Comparison of ENCODE assay signal across 13 mouse cellular contexts in the genomic region with DNA sequence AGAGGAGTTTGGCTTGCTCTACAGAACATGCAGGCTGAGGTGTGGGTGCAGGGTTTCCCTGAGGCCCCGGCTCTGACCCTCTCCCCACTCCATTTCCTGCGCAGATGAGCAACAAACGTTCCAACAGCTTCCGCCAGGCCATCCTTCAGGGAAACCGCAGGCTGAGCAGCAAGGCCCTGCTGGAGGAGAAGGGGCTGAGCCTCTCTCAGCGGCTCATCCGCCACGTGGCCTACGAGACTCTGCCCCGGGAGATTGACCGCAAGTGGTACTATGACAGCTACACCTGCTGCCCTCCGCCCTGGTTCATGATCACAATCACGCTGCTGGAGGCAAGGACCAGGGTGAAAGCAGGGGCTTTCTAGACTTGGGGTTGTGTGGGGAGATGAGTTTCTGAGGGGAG. TPM values are rescaled to one million over a fixed set of nuclear protein-coding genes. Genes with fewer than 3 reads are reported as not detected.
DNase-seq lines count a peak whose midpoint lies in the region; ATAC-seq and TF ChIP-seq lines count a peak whose summit lies in the region.
"Had no signal": no experiment of that assay in that cellular context is flagged by ENCODE, and none has a peak within 500 bp of the region (broad histone marks: within the 10 kb centered on the region; RNA-seq: fewer than 3 reads in every experiment).

No protein-coding gene starts in this region.

- no peak overlapping the region for H3K9ac ChIP-seq in hindbrain, postnatal 0 days (replicated peaks; ENCODE audit: low read length)
- H3K9ac ChIP-seq: lung, embryonic 15.5 days had no signal

- no peak for ATAC-seq in hindbrain, postnatal 0 days
- ATAC-seq: intestine, embryonic 16.5 days had no signal

- no peaks in the 10 kb centered on the region for H3K9me3 ChIP-seq in hindbrain, embryonic 10.5 days
- no peaks in the 10 kb centered on the region for H3K9me3 ChIP-seq in hindbrain, postnatal 0 days (ENCODE audit: low read length)
- no peaks in the 10 kb centered on the region for H3K9me3 ChIP-seq in E14TG2a.4 (ENCODE audit: low read length)
- H3K9me3 ChIP-seq: heart, embryonic 10.5 days; limb, embryonic 10.5 days; lung, embryonic 15.5 days had no signal

- H3K4me2 ChIP-seq in hindbrain, postnatal 0 days (ENCODE audit: low read depth, low read length), result no peak overlapping the region
- H3K4me2 ChIP-seq: lung, embryonic 15.5 days had no signal

- peaks cover 24% of the 10 kb centered on the region for H3K4me1 ChIP-seq in hindbrain, embryonic 10.5 days (replicated peaks)
- H3K4me1 ChIP-seq in hindbrain, postnatal 0 days (ENCODE audit: insufficient read depth, low read length), result no peaks in the 10 kb centered on the region; the same call in 1 of the 2 replicates
- H3K4me1 ChIP-seq in E14TG2a.4 (replicated peaks; ENCODE audit: low read depth, low read length), result peaks cover 51% of the 10 kb centered on the region
- H3K4me1 ChIP-seq: heart, embryonic 10.5 days; lung, embryonic 15.5 days had no signal

- no peak for DNase-seq in hindbrain, embryonic 10.5 days (ENCODE audit: low spot score)
- no peak for DNase-seq in hindbrain, postnatal 0 days (ENCODE audit: low spot score)
- peak; percentile 30 for DNase-seq in liver
- peak; percentile 72 for DNase-seq in thymus, postnatal 0 days (ENCODE audit: low spot score)
- no peak for DNase-seq in adrenal gland, postnatal 25 days
- DNase-seq in ovary, adult 18-20 months (ENCODE audit: low spot score), result no peak
- DNase-seq in layer of hippocampus, adult 18-20 months (ENCODE audit: low spot score in 2 of 2), result no peak
- DNase-seq: cerebellum, postnatal 14 days had no signal

- 53% methylated on average over 13 of the region's 13 CpGs for WGBS in hindbrain, embryonic 10.5 days
- 42% methylated on average over 13 of the region's 13 CpGs for whole genome bisulfite sequencing in hindbrain, postnatal 0 days

- H3K36me3 ChIP-seq in hindbrain, embryonic 10.5 days, result peaks cover 8% of the 10 kb centered on the region; the same call in 1 of the 2 replicates
- H3K36me3 ChIP-seq in hindbrain, postnatal 0 days (ENCODE audit: insufficient read depth, low read length), result no peaks in the 10 kb centered on the region
- no peaks in the 10 kb centered on the region for H3K36me3 ChIP-seq in E14TG2a.4 (ENCODE audit: insufficient read depth, low read length)
- H3K36me3 ChIP-seq: heart, embryonic 10.5 days; limb, embryonic 10.5 days; lung, embryonic 15.5 days had no signal

- no peaks in the 10 kb centered on the region for H3K27me3 ChIP-seq in hindbrain, embryonic 10.5 days (ENCODE audit: insufficient read depth, poor library complexity, severe bottlenecking)
- H3K27me3 ChIP-seq in hindbrain, postnatal 0 days (ENCODE audit: insufficient read depth, low read length), result no peaks in the 10 kb centered on the region
- peaks cover 7% of the 10 kb centered on the region for H3K27me3 ChIP-seq in E14TG2a.4 (ENCODE audit: insufficient read depth, low read length)
- H3K27me3 ChIP-seq: lung, embryonic 15.5 days had no signal

- no peak for TF ChIP-seq CTCF in hindbrain, postnatal 0 days (IDR thresholded peaks at IDR 0.05; ENCODE audit: low read depth)
- no peak for TF ChIP-seq CTCF in E14TG2a.4 (conservative IDR thresholded peaks at IDR 0.05; ENCODE audit: low read length)

- H3K4me3 ChIP-seq in hindbrain, embryonic 10.5 days, result no peak overlapping the region
- no peak overlapping the region for H3K4me3 ChIP-seq in hindbrain, postnatal 0 days (ENCODE audit: low read length)
- peak overlapping the region; percentile 56 for H3K4me3 ChIP-seq in E14TG2a.4 (replicated peaks; ENCODE audit: low read length)
- H3K4me3 ChIP-seq: heart, embryonic 10.5 days; limb, embryonic 10.5 days; lung, embryonic 15.5 days had no signal

- 0 out of 2 replicates have a peak overlapping the region, but pooled peaks have one; percentile 30 for H3K27ac ChIP-seq in hindbrain, embryonic 10.5 days
- no peak overlapping the region for H3K27ac ChIP-seq in hindbrain, postnatal 0 days
- H3K27ac ChIP-seq: heart, embryonic 10.5 days; limb, embryonic 10.5 days; lung, embryonic 15.5 days had no signal

RNA-seq across cellular contexts. Expression of gene Rhbdl3, which starts 22.5 kb away (rescaled TPM):
- 10.2 and 18.0 TPM in 2 replicates for polyA plus RNA-seq in hindbrain, embryonic 10.5 days (2016; fragmentation: Nextera tagmentation; extraction: Ambion mirVana)
- total RNA-seq in hindbrain, postnatal 0 days (2014; rRNA removed), result 5.5 and 7.5 TPM in 2 replicates
- polyA plus RNA-seq in hindbrain, postnatal 0 days (2015; fragmentation: Nextera tagmentation; extraction: Ambion mirVana), result 2.5 and 2.7 TPM in 2 replicates
- polyA plus RNA-seq in thymus, postnatal 0 days (2015; fragmentation: Nextera tagmentation; extraction: Ambion mirVana), result 6.3 and 6.8 TPM in 2 replicates
- total RNA-seq in adrenal gland, postnatal 25 days (2021), result 3.3 and 3.8 TPM in 2 replicates
- total RNA-seq in layer of hippocampus, adult 18-20 months (2021), result 10 to 100 TPM; 29.7 to 29.8 TPM

RNA-seq across cellular contexts. Expression of gene 5730455P16Rik, which starts 54.6 kb away (rescaled TPM):
- polyA plus RNA-seq in hindbrain, embryonic 10.5 days (2016; fragmentation: Nextera tagmentation; extraction: Ambion mirVana), result 19.4 and 24.4 TPM in 2 replicates
- total RNA-seq in hindbrain, postnatal 0 days (2014; rRNA removed), result 22.8 and 24.2 TPM in 2 replicates
- 46.2 and 49.2 TPM in 2 replicates for polyA plus RNA-seq in hindbrain, postnatal 0 days (2015; fragmentation: Nextera tagmentation; extraction: Ambion mirVana)
- polyA plus RNA-seq in thymus, postnatal 0 days (2015; fragmentation: Nextera tagmentation; extraction: Ambion mirVana), result 12.6 and 18.0 TPM in 2 replicates
- total RNA-seq in adrenal gland, postnatal 25 days (2021), result 21.0 and 23.3 TPM in 2 replicates
- total RNA-seq in layer of hippocampus, adult 18-20 months (2021), result 10 to 100 TPM; 50.8 to 54.1 TPM

RNA-seq across cellular contexts. Expression of gene Zfp207, which starts 59.8 kb away (rescaled TPM):
- 244 and 296 TPM in 2 replicates for polyA plus RNA-seq in hindbrain, embryonic 10.5 days (2016; fragmentation: Nextera tagmentation; extraction: Ambion mirVana)
- total RNA-seq in hindbrain, postnatal 0 days (2014; rRNA removed), result 192 and 228 TPM in 2 replicates
- polyA plus RNA-seq in hindbrain, postnatal 0 days (2015; fragmentation: Nextera tagmentation; extraction: Ambion mirVana), result 141 and 149 TPM in 2 replicates
- polyA plus RNA-seq in thymus, postnatal 0 days (2015; fragmentation: Nextera tagmentation; extraction: Ambion mirVana), result 230 and 243 TPM in 2 replicates
- 158 and 187 TPM in 2 replicates for total RNA-seq in adrenal gland, postnatal 25 days (2021)
- total RNA-seq in layer of hippocampus, adult 18-20 months (2021), result 100 to 1,000 TPM; 133 to 146 TPM

Comparison
In these comparisons a context has a peak if more than half of its experiments do, and no peak if none do; other contexts are left out.
1. DNase-seq: peak in liver (single experiment) and thymus, postnatal 0 days (single experiment); none in hindbrain, embryonic 10.5 days (single experiment), hindbrain, postnatal 0 days (single experiment), adrenal gland, postnatal 25 days (single experiment), ovary, adult 18-20 months (single experiment) and layer of hippocampus, adult 18-20 months (0 of 2).